Mouse (Mus musculus) v-Abl transformed pro-B cells (cell line): ENCODE measurements around the gene Kbtbd13.

ENCODE experiments used
- in situ Hi-C, 2 experiments: fragments of 400-800 bp; cut with MboI; formaldehyde crosslinking; loops; one replicate each; pipeline ENCODE4 v1.15.1; 2025; ENCODE audit not compliant: unreplicated experiment in 2 of 2

Gene Kbtbd13

GRCm38 (mm10) chr9:65399934-65400333 lies 8.5 kb upstream of the Kbtbd13 start:
- in situ Hi-C loops: no loop called here

GRCm38 (mm10) chr9:65398279-65398678 lies 6.8 kb upstream of the Kbtbd13 start, which contains the start of gene Rasl12:
Gene Rasl12, plus strand, starts transcription at chr9:65398506.
- in situ Hi-C loops: no loop called here

- in situ Hi-C loops: loop anchor here (5.0 kb wide), 1 partner anchor 33 kb away; no protein-coding TSS in a partner anchor
Measured at GRCm38 (mm10) chr9:65394360-65394759, 2.9 kb upstream of the Kbtbd13 start.

- in situ Hi-C loops: loop anchor here (5.0 kb wide), 1 partner anchor 34 kb away; no protein-coding TSS in a partner anchor
Measured at GRCm38 (mm10) chr9:65393606-65394005, 2.2 kb upstream of the Kbtbd13 start.

GRCm38 (mm10) chr9:65392638-65393364 lies 1.3 kb upstream of the Kbtbd13 start:
- in situ Hi-C loops: loop anchor here (5.0 kb wide), 1 partner anchor 34 kb away; no protein-coding TSS in a partner anchor

GRCm38 (mm10) chr9:65390752-65391612 lies 470 bp downstream of the Kbtbd13 start:
- in situ Hi-C loops: loop anchor here (5.0 kb wide), 1 partner anchor 36 kb away; no protein-coding TSS in a partner anchor

GRCm38 (mm10) chr9:65386373-65387140 lies 4.9 kb downstream of the Kbtbd13 start:
- in situ Hi-C loops: loop anchor here in 1 of 2 experiments (10.0 kb wide), 1 partner anchor 118 kb away; no protein-coding TSS in a partner anchor

- in situ Hi-C loops: loop anchor here in 1 of 2 experiments (10.0 kb wide), 1 partner anchor 121 kb away; no protein-coding TSS in a partner anchor
Measured at GRCm38 (mm10) chr9:65384276-65384675, 7.2 kb downstream of the Kbtbd13 start.

GRCm38 (mm10) chr9:65382751-65383097 lies 8.7 kb downstream of the Kbtbd13 start:
- in situ Hi-C loops: loop anchor here in 1 of 2 experiments (10.0 kb wide), 1 partner anchor 122 kb away; no protein-coding TSS in a partner anchor

- in situ Hi-C loops: loop anchor here in 1 of 2 experiments (10.0 kb wide), 1 partner anchor 123 kb away; no protein-coding TSS in a partner anchor
Measured at GRCm38 (mm10) chr9:65382031-65382750, 9.3 kb downstream of the Kbtbd13 start.

- in situ Hi-C loops: loop anchor here in 1 of 2 experiments (10.0 kb wide), 1 partner anchor 124 kb away; no protein-coding TSS in a partner anchor
Measured at GRCm38 (mm10) chr9:65381017-65381590, 10.3 kb downstream of the Kbtbd13 start.

GRCm38 (mm10) chr9:65375163-65375934 lies 16.1 kb downstream of the Kbtbd13 start:
- in situ Hi-C loops: no loop called here

GRCm38 (mm10) chr9:65374468-65375162 lies 16.8 kb downstream of the Kbtbd13 start:
- in situ Hi-C loops: no loop called here

- in situ Hi-C loops: no loop called here
Measured at GRCm38 (mm10) chr9:65372449-65372848, 19.0 kb downstream of the Kbtbd13 start.

- in situ Hi-C loops: no loop called here
Measured at GRCm38 (mm10) chr9:65371756-65372155, 19.7 kb downstream of the Kbtbd13 start.

GRCm38 (mm10) chr9:65365721-65366120 lies 25.7 kb downstream of the Kbtbd13 start:
- in situ Hi-C loops: no loop called here

GRCm38 (mm10) chr9:65363684-65364083 lies 27.8 kb downstream of the Kbtbd13 start:
- in situ Hi-C loops: no loop called here
